ENCODE assay signal across 11 mouse cellular contexts in the genomic region with DNA sequence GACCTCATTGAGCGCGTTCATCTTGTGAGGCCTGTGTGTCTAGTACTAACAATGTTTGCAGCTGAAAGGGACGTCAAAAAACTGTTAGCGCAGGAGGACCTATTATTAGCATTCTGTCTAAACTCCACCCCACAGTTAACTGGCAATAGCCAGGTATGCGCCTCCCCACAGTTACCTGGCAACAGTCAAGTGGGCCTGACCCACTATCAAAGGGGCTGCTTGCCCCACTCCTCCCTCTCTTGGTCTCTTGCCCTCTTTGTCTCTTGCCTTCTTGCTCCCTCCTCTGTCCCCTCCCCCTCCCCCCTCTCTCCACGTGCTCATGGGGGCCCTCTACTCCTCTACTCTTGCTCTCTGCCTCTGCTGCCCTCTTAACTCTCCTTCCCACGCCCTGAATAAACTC.
"Had no signal": no experiment of that assay in that cellular context is flagged by ENCODE, and none has a peak within 500 bp of the region (broad histone marks: within the 10 kb centered on the region; RNA-seq: fewer than 3 reads in every experiment).

No protein-coding gene starts in this region.

- H3K4me1 ChIP-seq: liver, embryonic 12.5 days had no signal

- H3K27me3 ChIP-seq: kidney, embryonic 15.5 days; limb, embryonic 15.5 days; liver, embryonic 12.5 days had no signal

- ATAC-seq: intestine, embryonic 16.5 days; liver, embryonic 12.5 days had no signal

- H3K9ac ChIP-seq: kidney, embryonic 15.5 days; limb, embryonic 15.5 days; liver, embryonic 12.5 days; midbrain, embryonic 12.5 days had no signal

- H3K4me3 ChIP-seq: kidney, embryonic 15.5 days; left cerebral cortex, adult 2 months; limb, embryonic 15.5 days; liver, embryonic 12.5 days; midbrain, embryonic 12.5 days had no signal

- H3K36me3 ChIP-seq: kidney, embryonic 15.5 days; limb, embryonic 15.5 days; liver, embryonic 12.5 days; midbrain, embryonic 12.5 days had no signal

- H3K27ac ChIP-seq: kidney, embryonic 15.5 days; left cerebral cortex, adult 2 months; limb, embryonic 15.5 days; liver, embryonic 12.5 days; midbrain, embryonic 12.5 days had no signal

- DNase-seq: kidney, adult 2 months; kidney, postnatal 14 days; right cerebral cortex, postnatal 14 days; thymus, adult 18-20 months; thymus, postnatal 14 days had no signal

- H3K9me3 ChIP-seq: kidney, embryonic 15.5 days; limb, embryonic 15.5 days; liver, embryonic 12.5 days; midbrain, embryonic 12.5 days had no signal

- H3K4me2 ChIP-seq: kidney, embryonic 15.5 days; limb, embryonic 15.5 days; liver, embryonic 12.5 days; midbrain, embryonic 12.5 days had no signal
